Mouse (Mus musculus) limb, embryonic 10.5 days (tissue): ENCODE measurements around the gene Cgnl1. TPM values are rescaled to one million over a fixed set of nuclear protein-coding genes. Genes with fewer than 3 reads are reported as not detected.

Source experiments
- DNase-seq: peaks from one replicate; pipeline ENCODE4 v3.0.0-alpha.2; 2017; ENCODE audit warnings: low spot score
- H3K27ac ChIP-seq: fragments of 300-500 bp; sonication (generic); 2 replicates; pipeline ENCODE4 v1.5.1; 2016; ENCODE audit warnings: mild to moderate bottlenecking
- H3K27me3 ChIP-seq: fragments of 300-500 bp; sonication (generic); 2 replicates; pipeline ENCODE4 v1.6.1; 2016; ENCODE audit warnings: low read depth, mild to moderate bottlenecking; ENCODE audit not compliant: poor library complexity, severe bottlenecking
- H3K36me3 ChIP-seq: fragments of 300-500 bp; sonication (generic); 2 replicates; pipeline ENCODE4 v1.6.1; 2016; ENCODE audit warnings: mild to moderate bottlenecking, moderate library complexity
- H3K4me1 ChIP-seq: fragments of 300-500 bp; sonication (generic); 2 replicates; pipeline ENCODE4 v1.6.1; 2016
- H3K4me3 ChIP-seq: fragments of 300-500 bp; sonication (generic); 2 replicates; pipeline ENCODE4 v1.5.1; 2016; ENCODE audit warnings: mild to moderate bottlenecking, moderate library complexity
- H3K9me3 ChIP-seq: fragments of 300-500 bp; sonication (generic); replicated peaks from 2 replicates; pipeline ENCODE4 v1.6.1; 2016; ENCODE audit warnings: mild to moderate bottlenecking
- WGBS: fragments of 180-500 bp; shearing (Covaris S2); methylation state at CpG from one replicate; pipeline ENCODE4 v1.1.7; 2016; 5-methylcytosine and 5-hydroxymethylcytosine counted together
- polyA plus RNA-seq: library from polyadenylated mRNA; unstranded; fragments of >200 nt; fragmentation: Nextera tagmentation; extraction: Ambion mirVana; gene quantifications from 2 replicates; pipeline ENCODE4 v1.2.1, GENCODE M21; 2016

The Cgnl1 gene
- polyA plus RNA-seq, 1 experiment from 2014 or later, result 7.4 TPM

GRCm38 (mm10) chr9:71697189-71697588 is 74.2 kb downstream of the Cgnl1 start:
- Histone ChIP-seq H3K4me1 (peaks cover 3% of the 10 kb centered on the region; the same call in 1 of the 2 replicates), H3K4me3 (no peak overlapping the region), H3K36me3 (no peaks in the 10 kb centered on the region), H3K9me3 (no peaks in the 10 kb centered on the region), H3K27me3 (no peaks in the 10 kb centered on the region), H3K27ac (no peak overlapping the region)
- DNase-seq, result no peak
- 66% methylated on average over 2 of the region's 2 CpGs for WGBS

GRCm38 (mm10) chr9:71696762-71697161 is 74.6 kb downstream of the Cgnl1 start:
- WGBS, result 72% methylated on average over 6 of the region's 6 CpGs
- no peaks in the 10 kb centered on the region for H3K9me3 ChIP-seq
- H3K36me3 ChIP-seq, result no peaks in the 10 kb centered on the region
- H3K27ac ChIP-seq, result no peak overlapping the region
- DNase-seq, result no peak
- peaks cover 3% of the 10 kb centered on the region; the same call in 1 of the 2 replicates for H3K4me1 ChIP-seq
- H3K27me3 ChIP-seq, result no peaks in the 10 kb centered on the region
- H3K4me3 ChIP-seq, result no peak overlapping the region

GRCm38 (mm10) chr9:71695133-71695532 is 76.3 kb downstream of the Cgnl1 start:
- WGBS, result 80% methylated on average over 3 of the region's 3 CpGs
- H3K4me1 ChIP-seq, result peaks cover 3% of the 10 kb centered on the region; the same call in 1 of the 2 replicates
- H3K27ac ChIP-seq, result no peak overlapping the region

GRCm38 (mm10) chr9:71694223-71694622 is 77.2 kb downstream of the Cgnl1 start:
- H3K36me3 ChIP-seq, result no peaks in the 10 kb centered on the region
- H3K27me3 ChIP-seq, result no peaks in the 10 kb centered on the region
- 48% methylated on average over 4 of the region's 4 CpGs for WGBS
- H3K9me3 ChIP-seq, result no peaks in the 10 kb centered on the region
- peaks cover 3% of the 10 kb centered on the region; the same call in 1 of the 2 replicates for H3K4me1 ChIP-seq
- no peak overlapping the region for H3K27ac ChIP-seq
- DNase-seq, result no peak
- H3K4me3 ChIP-seq, result no peak overlapping the region

More at GRCm38 (mm10) chr9:71695133-71695532, 76.3 kb downstream of the Cgnl1 start:
- Histone ChIP-seq H3K4me3 (no peak overlapping the region), H3K36me3 (no peaks in the 10 kb centered on the region), H3K27me3 (no peaks in the 10 kb centered on the region), H3K9me3 (no peaks in the 10 kb centered on the region)
- DNase-seq, result no peak

GRCm38 (mm10) chr9:71693771-71694170 is 77.6 kb downstream of the Cgnl1 start:
- Histone ChIP-seq H3K4me1 (peaks cover 3% of the 10 kb centered on the region; the same call in 1 of the 2 replicates), H3K4me3 (no peak overlapping the region), H3K9me3 (no peaks in the 10 kb centered on the region), H3K36me3 (no peaks in the 10 kb centered on the region), H3K27me3 (no peaks in the 10 kb centered on the region), H3K27ac (no peak overlapping the region)
- no peak for DNase-seq
- WGBS, result 82% methylated on average over 4 of the region's 4 CpGs

- H3K36me3 ChIP-seq, result no peaks in the 10 kb centered on the region
- no peaks in the 10 kb centered on the region for H3K9me3 ChIP-seq
- 93% methylated on average over 7 of the region's 7 CpGs for WGBS
- no peaks in the 10 kb centered on the region for H3K27me3 ChIP-seq
- H3K4me3 ChIP-seq, result no peak overlapping the region
- H3K4me1 ChIP-seq, result peaks cover 3% of the 10 kb centered on the region; the same call in 1 of the 2 replicates
- no peak overlapping the region for H3K27ac ChIP-seq
- no peak for DNase-seq
Measured at GRCm38 (mm10) chr9:71692165-71692564, 79.2 kb downstream of the Cgnl1 start.

GRCm38 (mm10) chr9:71689369-71690073 is 81.9 kb downstream of the Cgnl1 start:
- WGBS, result 75% methylated on average over 2 of the region's 2 CpGs
- no peak for DNase-seq
- Histone ChIP-seq H3K27me3 (no peaks in the 10 kb centered on the region), H3K36me3 (no peaks in the 10 kb centered on the region), H3K4me3 (no peak overlapping the region), H3K9me3 (no peaks in the 10 kb centered on the region), H3K4me1 (no peaks in the 10 kb centered on the region), H3K27ac (no peak overlapping the region)

GRCm38 (mm10) chr9:71686463-71686862 is 84.9 kb downstream of the Cgnl1 start:
- DNase-seq, result no peak
- Histone ChIP-seq H3K9me3 (no peaks in the 10 kb centered on the region), H3K4me1 (no peaks in the 10 kb centered on the region), H3K36me3 (no peaks in the 10 kb centered on the region), H3K4me3 (no peak overlapping the region), H3K27ac (no peak overlapping the region), H3K27me3 (no peaks in the 10 kb centered on the region)
- 89% methylated on average over 8 of the region's 8 CpGs for WGBS

- no peak for DNase-seq
- Histone ChIP-seq H3K9me3 (no peaks in the 10 kb centered on the region), H3K36me3 (no peaks in the 10 kb centered on the region), H3K4me3 (no peak overlapping the region), H3K27me3 (no peaks in the 10 kb centered on the region), H3K4me1 (no peaks in the 10 kb centered on the region), H3K27ac (no peak overlapping the region)
- 92% methylated on average over 3 of the region's 3 CpGs for WGBS
Measured at GRCm38 (mm10) chr9:71684772-71685171, 86.6 kb downstream of the Cgnl1 start.

GRCm38 (mm10) chr9:71680381-71680780 is 91.0 kb downstream of the Cgnl1 start:
- Histone ChIP-seq H3K27ac (no peak overlapping the region), H3K27me3 (no peaks in the 10 kb centered on the region), H3K4me3 (no peak overlapping the region), H3K36me3 (no peaks in the 10 kb centered on the region), H3K9me3 (no peaks in the 10 kb centered on the region), H3K4me1 (peaks cover 12% of the 10 kb centered on the region)
- 89% methylated on average over 9 of the region's 9 CpGs for WGBS
- no peak for DNase-seq

- Histone ChIP-seq H3K9me3 (no peaks in the 10 kb centered on the region), H3K27me3 (no peaks in the 10 kb centered on the region), H3K27ac (no peak overlapping the region), H3K36me3 (no peaks in the 10 kb centered on the region), H3K4me1 (peaks cover 12% of the 10 kb centered on the region), H3K4me3 (no peak overlapping the region)
- DNase-seq, result no peak
- 86% methylated on average over 11 of the region's 11 CpGs for WGBS
Measured at GRCm38 (mm10) chr9:71679103-71679815, 92.1 kb downstream of the Cgnl1 start.

GRCm38 (mm10) chr9:71676988-71677688 is 94.3 kb downstream of the Cgnl1 start:
- H3K4me3 ChIP-seq, result no peak overlapping the region
- no peaks in the 10 kb centered on the region for H3K36me3 ChIP-seq
- no peaks in the 10 kb centered on the region for H3K27me3 ChIP-seq
- WGBS, result 43% methylated on average over 5 of the region's 5 CpGs
- no peak for DNase-seq
- H3K27ac ChIP-seq, result no peak overlapping the region
- peaks cover 12% of the 10 kb centered on the region for H3K4me1 ChIP-seq
- H3K9me3 ChIP-seq, result no peaks in the 10 kb centered on the region
